Mouse (Mus musculus): Measurements from ENCODE around the gene Lrrc51. TPM values are rescaled to one million over a fixed set of nuclear protein-coding genes. Genes with fewer than 3 reads are reported as not detected.
A peak's percentile ranks its signal among the peaks of the same experiment; 100 is the strongest.
"Not testable (repeated sequence)": the region's sequence is repeated elsewhere in the genome, so short reads cannot be mapped to it uniquely, and the experiment has no call there.

Lrrc51 gene
- polyA plus RNA-seq, 1 experiment from 2014 or later, result 9.6 TPM

DNA sequence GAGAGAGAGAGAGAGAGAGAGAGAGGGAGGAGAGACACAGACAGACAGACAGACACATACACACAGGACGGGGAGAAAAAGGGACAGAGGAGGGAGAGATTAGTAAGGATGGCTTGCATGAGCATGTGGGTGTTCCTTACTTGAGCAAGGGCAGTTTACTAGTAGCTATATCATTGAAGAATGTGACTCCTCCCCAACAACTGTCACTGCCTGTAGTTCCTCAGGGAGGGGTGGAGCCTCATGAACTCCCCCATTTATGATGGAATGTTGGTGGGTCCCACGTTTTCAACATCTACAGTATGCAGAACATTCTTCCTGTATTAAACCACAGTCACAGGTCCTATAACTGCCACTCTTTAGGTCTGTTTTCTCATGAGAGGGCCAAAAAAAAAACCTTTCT is 18.4 kb upstream of the Lrrc51 start:
- no peak for TF ChIP-seq CTCF (IDR thresholded peaks at IDR 0.05; ENCODE audit: low read depth)
- ATAC-seq (replicated peaks; ENCODE audit: low FRiP score, low read depth), result no peak
- peak; percentile 73 for DNase-seq (ENCODE audit: low spot score)
- Histone ChIP-seq H3K4me1 (replicated peaks; ENCODE audit: insufficient read depth, low read length) (no peaks in the 10 kb centered on the region), H3K36me3 (ENCODE audit: insufficient read depth, low read length) (no peaks in the 10 kb centered on the region), H3K9me3 (replicated peaks; ENCODE audit: low read length) (no peaks in the 10 kb centered on the region), H3K4me2 (ENCODE audit: low read length) (no peak overlapping the region), H3K9ac (ENCODE audit: low read depth, low read length) (no peak overlapping the region), H3K4me3 (replicated peaks; ENCODE audit: low read depth, low read length) (no peak overlapping the region), H3K27ac (no peak overlapping the region), H3K27me3 (ENCODE audit: insufficient read depth, low read length) (no peaks in the 10 kb centered on the region)
- 43% methylated on average over 2 of the region's 2 CpGs for WGBS

DNA sequence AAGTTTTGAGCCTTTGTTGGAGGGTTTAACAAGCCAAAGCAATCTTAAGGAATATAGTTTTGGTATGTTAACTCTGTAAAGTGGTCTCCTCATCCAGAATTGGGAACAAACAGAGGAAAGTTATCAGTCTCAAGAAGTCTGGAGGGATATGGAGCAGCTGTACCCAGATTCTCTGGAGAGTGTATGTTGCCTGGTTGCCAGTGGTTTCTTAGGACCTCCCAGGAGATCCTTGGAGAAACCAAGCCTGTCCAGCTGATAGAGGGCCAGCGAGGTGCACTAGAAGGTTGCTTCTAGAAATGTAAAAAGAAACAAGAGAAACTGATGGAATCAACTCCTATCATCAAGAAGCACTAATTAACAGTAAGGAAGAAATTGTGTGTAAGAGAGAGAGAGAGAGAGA is 18.0 kb upstream of the Lrrc51 start:
- TF ChIP-seq CTCF (IDR thresholded peaks at IDR 0.05; ENCODE audit: low read depth), result no peak

DNA sequence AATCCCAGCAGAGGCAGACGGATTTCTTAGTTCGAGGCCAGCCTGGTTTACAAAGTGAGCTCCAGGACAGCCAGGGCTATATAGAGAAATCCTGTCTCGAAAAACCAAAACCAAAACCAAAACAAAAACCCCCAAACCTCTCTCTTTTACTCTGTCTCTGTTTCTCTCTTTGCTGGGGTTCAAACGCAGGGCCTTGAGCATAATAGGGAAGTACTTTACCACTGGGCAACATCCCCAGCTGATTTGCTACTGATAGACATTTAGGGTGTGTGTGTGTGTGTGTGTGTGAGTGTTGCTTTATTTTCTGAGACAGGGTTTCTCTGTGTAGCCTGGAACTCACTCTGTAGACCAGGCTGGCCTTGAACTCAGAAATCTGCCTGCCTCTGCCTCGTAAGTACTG is 15.3 kb upstream of the Lrrc51 start:
- not testable (repeated sequence) for H3K27ac ChIP-seq; ATAC-seq (replicated peaks; ENCODE audit: low FRiP score, low read depth); H3K36me3 ChIP-seq (ENCODE audit: insufficient read depth, low read length); H3K9me3 ChIP-seq (replicated peaks; ENCODE audit: low read length); H3K27me3 ChIP-seq (ENCODE audit: insufficient read depth, low read length); DNase-seq (ENCODE audit: low spot score); H3K4me3 ChIP-seq (replicated peaks; ENCODE audit: low read depth, low read length); H3K4me2 ChIP-seq (ENCODE audit: low read length); H3K9ac ChIP-seq (ENCODE audit: low read depth, low read length); H3K4me1 ChIP-seq (replicated peaks; ENCODE audit: insufficient read depth, low read length)
- 93% methylated on average over 5 of the region's 5 CpGs for WGBS

More for the DNA sequence above, 18.0 kb upstream of the Lrrc51 start:
- Histone ChIP-seq H3K9me3 (replicated peaks; ENCODE audit: low read length) (no peaks in the 10 kb centered on the region), H3K27me3 (ENCODE audit: insufficient read depth, low read length) (no peaks in the 10 kb centered on the region), H3K4me2 (ENCODE audit: low read length) (no peak overlapping the region), H3K4me3 (replicated peaks; ENCODE audit: low read depth, low read length) (no peak overlapping the region), H3K4me1 (replicated peaks; ENCODE audit: insufficient read depth, low read length) (no peaks in the 10 kb centered on the region), H3K36me3 (ENCODE audit: insufficient read depth, low read length) (no peaks in the 10 kb centered on the region), H3K9ac (ENCODE audit: low read depth, low read length) (no peak overlapping the region), H3K27ac (peak overlapping the region; percentile 25; the same call in 1 of the 2 replicates)
- WGBS, result 69% methylated on average over 1 of the region's 1 CpGs
- DNase-seq (ENCODE audit: low spot score) (peak; percentile 54), ATAC-seq (replicated peaks; ENCODE audit: low FRiP score, low read depth) (no peak)

DNA sequence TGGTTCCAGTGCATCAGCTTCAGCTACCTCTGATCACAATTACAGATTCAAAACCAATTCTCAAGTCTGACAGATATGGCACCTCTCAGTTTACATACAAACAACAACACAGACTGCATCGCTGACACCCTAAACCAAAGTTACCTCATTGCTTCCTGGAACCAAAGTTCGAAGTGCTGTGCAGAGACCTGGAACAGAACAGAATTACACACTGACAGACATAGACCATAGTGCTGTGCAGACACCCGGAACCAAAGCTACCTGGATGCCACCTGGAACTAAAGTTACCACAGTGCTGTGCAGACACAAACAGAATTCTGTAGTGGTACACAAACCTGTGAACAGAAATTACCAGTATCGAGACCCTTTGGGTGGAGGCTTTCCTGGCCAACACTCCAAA is 6.1 kb upstream of the Lrrc51 start:
- Histone ChIP-seq H3K27me3 (ENCODE audit: insufficient read depth, low read length) (no peaks in the 10 kb centered on the region), H3K9me3 (replicated peaks; ENCODE audit: low read length) (no peaks in the 10 kb centered on the region), H3K9ac (ENCODE audit: low read depth, low read length) (no peak overlapping the region), H3K4me2 (ENCODE audit: low read length) (no peak overlapping the region), H3K4me3 (replicated peaks; ENCODE audit: low read depth, low read length) (no peak overlapping the region), H3K27ac (no peak overlapping the region), H3K4me1 (replicated peaks; ENCODE audit: insufficient read depth, low read length) (no peaks in the 10 kb centered on the region), H3K36me3 (ENCODE audit: insufficient read depth, low read length) (no peaks in the 10 kb centered on the region)
- WGBS, result 79% methylated on average over 4 of the region's 4 CpGs
- ATAC-seq (replicated peaks; ENCODE audit: low FRiP score, low read depth) (peak; percentile 68), DNase-seq (ENCODE audit: low spot score) (no peak)
- TF ChIP-seq CTCF (IDR thresholded peaks at IDR 0.05; ENCODE audit: low read depth), result no peak

DNA sequence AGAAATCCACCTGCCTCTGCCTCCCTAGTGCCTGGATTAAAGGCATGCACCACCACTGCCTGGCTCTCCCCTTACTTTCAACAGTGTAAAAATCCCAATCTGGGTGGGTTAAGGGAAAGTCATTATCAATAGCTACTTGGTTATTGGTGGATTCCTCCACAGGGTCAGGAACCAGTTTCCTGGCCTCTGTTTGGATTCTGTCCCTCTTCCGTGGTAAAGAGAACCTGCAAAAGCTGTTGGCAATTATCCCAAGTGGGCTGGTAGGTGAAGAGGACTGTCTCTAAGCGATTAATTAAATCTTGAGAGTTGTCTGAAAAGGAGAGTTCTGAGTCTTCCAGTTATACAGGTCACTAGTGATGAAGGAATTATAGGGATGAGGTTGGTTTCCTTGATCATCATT is 4.7 kb upstream of the Lrrc51 start:
- ATAC-seq (replicated peaks; ENCODE audit: low FRiP score, low read depth) (no peak), DNase-seq (ENCODE audit: low spot score) (no peak)
- H3K27me3 ChIP-seq (ENCODE audit: insufficient read depth, low read length), result no peaks in the 10 kb centered on the region
- no peaks in the 10 kb centered on the region for H3K4me1 ChIP-seq (replicated peaks; ENCODE audit: insufficient read depth, low read length)
- no peaks in the 10 kb centered on the region for H3K36me3 ChIP-seq (ENCODE audit: insufficient read depth, low read length)
- 82% methylated on average over 2 of the region's 2 CpGs for WGBS
- H3K4me2 ChIP-seq (ENCODE audit: low read length), result no peak overlapping the region
- H3K9ac ChIP-seq (ENCODE audit: low read depth, low read length), result no peak overlapping the region
- H3K4me3 ChIP-seq (replicated peaks; ENCODE audit: low read depth, low read length), result no peak overlapping the region
- no peak for TF ChIP-seq CTCF (IDR thresholded peaks at IDR 0.05; ENCODE audit: low read depth)
- H3K27ac ChIP-seq, result no peak overlapping the region
- no peaks in the 10 kb centered on the region for H3K9me3 ChIP-seq (replicated peaks; ENCODE audit: low read length)

DNA sequence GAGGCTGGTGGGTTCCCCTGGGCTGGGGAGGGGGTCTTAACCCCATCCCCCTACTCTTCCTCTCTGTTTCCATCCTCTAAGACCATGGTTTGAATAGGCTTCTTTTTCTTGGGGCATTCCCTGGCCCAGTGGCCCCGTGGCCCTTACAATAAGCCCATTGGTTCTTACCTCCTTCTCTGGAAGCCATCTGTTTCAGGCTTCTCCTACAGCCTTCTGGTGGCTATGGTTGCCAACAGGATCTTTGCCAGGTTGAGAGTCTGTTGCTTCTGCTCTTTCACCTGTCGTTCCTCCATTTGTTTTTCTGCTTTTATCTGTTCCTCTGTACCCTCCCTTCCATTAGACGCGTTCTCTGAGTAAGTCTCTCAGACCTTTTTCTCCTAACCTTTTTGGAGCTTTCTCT is 3.9 kb upstream of the Lrrc51 start:
- Histone ChIP-seq H3K27me3 (ENCODE audit: insufficient read depth, low read length) (no peaks in the 10 kb centered on the region), H3K4me1 (replicated peaks; ENCODE audit: insufficient read depth, low read length) (no peaks in the 10 kb centered on the region; the same call in 1 of the 2 replicates), H3K27ac (no peak overlapping the region), H3K4me3 (replicated peaks; ENCODE audit: low read depth, low read length) (no peak overlapping the region), H3K36me3 (ENCODE audit: insufficient read depth, low read length) (no peaks in the 10 kb centered on the region), H3K4me2 (ENCODE audit: low read length) (no peak overlapping the region), H3K9me3 (replicated peaks; ENCODE audit: low read length) (no peaks in the 10 kb centered on the region), H3K9ac (ENCODE audit: low read depth, low read length) (no peak overlapping the region)
- no peak for ATAC-seq (replicated peaks; ENCODE audit: low FRiP score, low read depth)
- TF ChIP-seq CTCF (IDR thresholded peaks at IDR 0.05; ENCODE audit: low read depth), result no peak
- DNase-seq (ENCODE audit: low spot score), result no peak
- WGBS, result 95% methylated on average over 4 of the region's 4 CpGs

DNA sequence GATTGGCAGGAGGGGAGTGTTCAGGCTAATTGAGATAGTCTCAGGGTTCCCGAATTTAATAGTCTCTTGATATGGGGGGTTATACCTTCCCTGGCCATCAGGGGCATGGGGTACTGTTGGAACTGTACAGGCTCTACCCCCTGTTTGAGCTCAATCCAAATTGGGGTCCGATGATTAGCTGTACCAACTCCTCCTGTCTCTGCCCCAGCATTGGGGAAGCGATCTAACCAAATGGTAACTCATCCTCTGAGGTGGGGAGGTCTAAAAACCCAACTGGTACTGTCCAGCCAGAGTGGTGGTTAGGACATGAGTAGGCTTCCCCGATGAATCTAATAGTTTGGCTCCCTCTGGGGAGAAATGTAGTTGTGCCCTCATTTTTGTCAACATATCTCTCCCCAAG is 3.3 kb upstream of the Lrrc51 start:
- Histone ChIP-seq H3K9me3 (replicated peaks; ENCODE audit: low read length) (no peaks in the 10 kb centered on the region), H3K36me3 (ENCODE audit: insufficient read depth, low read length) (no peaks in the 10 kb centered on the region), H3K27ac (no peak overlapping the region), H3K27me3 (ENCODE audit: insufficient read depth, low read length) (no peaks in the 10 kb centered on the region), H3K4me3 (replicated peaks; ENCODE audit: low read depth, low read length) (no peak overlapping the region), H3K4me1 (replicated peaks; ENCODE audit: insufficient read depth, low read length) (no peaks in the 10 kb centered on the region; the same call in 1 of the 2 replicates), H3K9ac (ENCODE audit: low read depth, low read length) (no peak overlapping the region), H3K4me2 (ENCODE audit: low read length) (no peak overlapping the region)
- WGBS, result 96% methylated on average over 4 of the region's 4 CpGs
- no peak for DNase-seq (ENCODE audit: low spot score)
- no peak for ATAC-seq (replicated peaks; ENCODE audit: low FRiP score, low read depth)
- no peak for TF ChIP-seq CTCF (IDR thresholded peaks at IDR 0.05; ENCODE audit: low read depth)
